Mouse (Mus musculus) liver, postnatal 0 days (tissue): ENCODE results near the gene Bhlhe40.

Experiments
- CTCF ChIP-seq: sonication (generic); IDR thresholded peaks from 2 replicates; pipeline ENCODE4 v1.5.1; 2016; ENCODE audit warnings: antibody characterized with exemption, low read depth
- EP300 ChIP-seq: IDR thresholded peaks from 2 replicates; pipeline ENCODE4 v1.6.1; 2016; ENCODE audit warnings: antibody characterized with exemption, low read depth, mild to moderate bottlenecking

DNA sequence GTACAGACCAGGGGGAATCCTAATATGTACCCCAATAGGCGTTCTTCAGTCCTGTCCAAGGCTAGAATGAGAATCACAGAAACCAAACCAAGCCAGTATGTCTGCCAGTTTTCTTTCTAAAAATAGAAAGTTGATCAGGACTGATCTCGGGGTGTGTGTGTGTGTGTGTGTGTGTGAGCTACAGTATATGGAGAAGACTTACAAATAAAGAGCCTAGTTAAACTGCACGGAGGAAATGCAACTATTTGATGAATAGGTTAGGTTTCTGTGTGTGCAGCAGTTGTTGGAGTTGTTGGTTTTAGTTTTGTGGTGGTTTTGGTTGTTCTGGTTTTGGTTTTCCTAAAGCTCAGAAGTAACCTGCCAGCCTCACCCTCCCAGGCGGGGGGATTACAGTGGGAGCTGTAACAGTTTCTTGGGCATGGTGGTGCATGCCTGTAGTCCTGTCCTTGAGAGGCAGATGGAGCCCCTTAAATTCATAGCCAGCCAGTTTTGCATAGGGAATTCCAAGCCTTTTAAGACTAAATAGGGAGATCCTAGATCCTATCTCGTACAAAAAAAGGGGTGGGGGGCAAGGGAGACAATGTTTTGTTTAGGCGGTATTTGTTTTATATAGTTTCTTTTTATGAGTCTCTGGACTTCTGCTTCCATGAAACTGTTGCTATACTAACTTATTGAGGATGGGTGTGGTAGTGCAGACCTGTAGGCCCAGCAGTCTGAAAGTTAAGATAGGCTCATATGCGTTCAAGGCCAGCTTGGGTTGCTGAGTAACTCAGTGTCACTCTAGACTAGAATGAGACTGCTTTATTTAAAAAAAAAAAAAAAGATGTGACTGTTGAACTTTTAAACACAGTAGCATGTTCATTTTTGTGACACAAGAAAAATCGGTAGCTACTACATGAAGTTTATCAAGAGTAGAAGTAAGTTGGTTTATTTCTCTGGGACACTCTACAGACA lies 3.1 kb downstream of the Bhlhe40 start:
- TF ChIP-seq CTCF (no peak), EP300 (no peak)
